Mouse (Mus musculus) kidney, embryonic 14.5 days (tissue): Measurements from ENCODE around the gene Myo1d. TPM values are rescaled to one million over a fixed set of nuclear protein-coding genes. Genes with fewer than 3 reads are reported as not detected.
A peak's percentile ranks its signal among the peaks of the same experiment; 100 is the strongest.

Experiments used
- ATAC-seq: fragments of 200-750 bp; cut with Nextera tagmentation; 2 replicates; pipeline ENCODE4 v1.8.0; 2017; ENCODE audit warnings: moderate number of reproducible peaks, mild to moderate bottlenecking, moderate TSS enrichment, moderate library complexity; ENCODE audit not compliant: low FRiP score, low TSS enrichment
- H3K27ac ChIP-seq: fragments of 300-500 bp; sonication (generic); 2 replicates; pipeline ENCODE4 v1.5.1; 2014; ENCODE audit warnings: low read depth, mild to moderate bottlenecking, low read length, moderate library complexity, mixed read lengths
- H3K27me3 ChIP-seq: fragments of 300-500 bp; sonication (generic); 2 replicates; pipeline ENCODE4 v1.6.1; 2014; ENCODE audit warnings: mild to moderate bottlenecking, low read length; ENCODE audit not compliant: control insufficient read depth, insufficient read depth
- H3K36me3 ChIP-seq: fragments of 300-500 bp; sonication (generic); 2 replicates; pipeline ENCODE4 v1.6.1; 2014; ENCODE audit warnings: low read length, mixed read lengths; ENCODE audit not compliant: control insufficient read depth, insufficient read depth
- H3K4me1 ChIP-seq: fragments of 300-500 bp; sonication (generic); 2 replicates; pipeline ENCODE4 v1.6.1; 2014; ENCODE audit warnings: low read length, mixed read lengths; ENCODE audit not compliant: control insufficient read depth, insufficient read depth
- H3K4me2 ChIP-seq: fragments of 300-500 bp; sonication (generic); replicated peaks from 2 replicates; pipeline ENCODE4 v1.6.1; 2014; ENCODE audit warnings: low read depth, mild to moderate bottlenecking, low read length
- H3K4me3 ChIP-seq: fragments of 300-500 bp; sonication (generic); 2 replicates; pipeline ENCODE4 v1.5.1; 2014; ENCODE audit warnings: mild to moderate bottlenecking, low read length
- H3K9ac ChIP-seq: fragments of 300-500 bp; sonication (generic); 2 replicates; pipeline ENCODE4 v1.6.1; 2014; ENCODE audit warnings: low read depth, mild to moderate bottlenecking, low read length, moderate library complexity
- H3K9me3 ChIP-seq: fragments of 300-500 bp; sonication (generic); 2 replicates; pipeline ENCODE4 v1.6.1; 2016; ENCODE audit warnings: low read length; ENCODE audit not compliant: control insufficient read depth
- WGBS: fragments of 180-500 bp; shearing (Covaris S2); extraction: QIAGEN DNeasy Blood & Tissue Kit; methylation state at CpG from one replicate; pipeline ENCODE4 v1.1.7; 2014; 5-methylcytosine and 5-hydroxymethylcytosine counted together
- polyA plus RNA-seq: library from polyadenylated mRNA; unstranded; fragments of >200 nt; fragmentation: Nextera tagmentation; extraction: Ambion mirVana; gene quantifications from 2 replicates; pipeline ENCODE4 v1.2.1, GENCODE M21; 2014

Gene Myo1d
- polyA plus RNA-seq, 1 experiment from 2014 or later = 16.0 TPM

- H3K4me1 ChIP-seq = no peaks in the 10 kb centered on the region
- ATAC-seq = no peak
- no peak overlapping the region for H3K4me3 ChIP-seq
- H3K27ac ChIP-seq = no peak overlapping the region
- H3K4me2 ChIP-seq = no peak overlapping the region
- no peak overlapping the region for H3K9ac ChIP-seq
- H3K36me3 ChIP-seq = no peaks in the 10 kb centered on the region
- H3K27me3 ChIP-seq = no peaks in the 10 kb centered on the region
- WGBS = 66% methylated on average over 7 of the region's 7 CpGs
- no peaks in the 10 kb centered on the region for H3K9me3 ChIP-seq
Observed at GRCm38 (mm10) chr11:80623038-80623380, 156.8 kb downstream of the Myo1d start.

- no peak for ATAC-seq
- 34% methylated on average over 11 of the region's 11 CpGs for WGBS
Observed at GRCm38 (mm10) chr11:80622233-80623037, 157.4 kb downstream of the Myo1d start.

DNA sequence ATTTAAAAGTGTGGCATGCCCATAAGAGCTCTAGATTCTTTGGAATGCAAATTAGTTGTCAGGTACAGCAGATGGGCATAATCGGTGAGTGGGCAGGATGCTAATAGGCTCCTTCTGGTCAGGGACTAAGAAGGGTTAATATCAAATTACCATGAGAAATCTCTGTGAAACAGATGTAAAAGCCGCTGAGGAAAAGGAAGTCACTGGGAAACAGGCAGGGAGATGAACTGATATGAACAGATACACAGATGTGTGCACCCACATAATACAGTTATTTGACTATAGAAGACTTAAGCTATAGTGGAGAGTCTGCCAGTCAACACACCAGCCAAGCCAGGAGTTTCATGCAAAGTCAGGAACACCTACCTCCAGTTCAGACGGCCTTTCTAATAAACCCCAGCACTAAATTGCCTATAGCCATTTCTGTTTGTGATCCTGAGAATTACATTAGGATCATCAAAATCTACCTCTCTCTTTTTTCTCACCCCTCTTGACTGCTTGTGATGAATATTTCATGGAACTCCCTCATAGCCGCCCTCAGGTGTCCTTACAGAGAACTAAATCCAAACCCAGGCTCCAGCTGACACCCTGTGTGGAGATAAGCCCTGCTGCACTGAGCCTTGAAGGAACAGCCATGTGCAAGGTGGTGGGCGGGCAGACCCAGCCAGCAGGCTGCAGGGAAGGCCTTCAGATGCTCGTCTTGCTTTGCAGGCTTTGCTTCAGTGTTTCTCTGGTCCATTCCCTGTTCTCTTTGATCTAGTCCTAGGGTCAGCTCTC is 164.7 kb downstream of the Myo1d start:
- no peak overlapping the region for H3K27ac ChIP-seq
- H3K4me3 ChIP-seq = no peak overlapping the region
- H3K9ac ChIP-seq = no peak overlapping the region
- H3K9me3 ChIP-seq = no peaks in the 10 kb centered on the region
- H3K36me3 ChIP-seq = no peaks in the 10 kb centered on the region
- no peak overlapping the region for H3K4me2 ChIP-seq
- 55% methylated on average over 6 of the region's 6 CpGs for WGBS
- no peaks in the 10 kb centered on the region for H3K27me3 ChIP-seq
- ATAC-seq = no peak
- no peaks in the 10 kb centered on the region for H3K4me1 ChIP-seq

More at GRCm38 (mm10) chr11:80622233-80623037, 157.4 kb downstream of the Myo1d start:
- no peak overlapping the region for H3K9ac ChIP-seq
- no peaks in the 10 kb centered on the region for H3K9me3 ChIP-seq
- H3K27ac ChIP-seq = no peak overlapping the region
- H3K4me1 ChIP-seq = no peaks in the 10 kb centered on the region
- no peak overlapping the region for H3K4me2 ChIP-seq
- H3K27me3 ChIP-seq = no peaks in the 10 kb centered on the region
- no peaks in the 10 kb centered on the region for H3K36me3 ChIP-seq
- H3K4me3 ChIP-seq = no peak overlapping the region

DNA sequence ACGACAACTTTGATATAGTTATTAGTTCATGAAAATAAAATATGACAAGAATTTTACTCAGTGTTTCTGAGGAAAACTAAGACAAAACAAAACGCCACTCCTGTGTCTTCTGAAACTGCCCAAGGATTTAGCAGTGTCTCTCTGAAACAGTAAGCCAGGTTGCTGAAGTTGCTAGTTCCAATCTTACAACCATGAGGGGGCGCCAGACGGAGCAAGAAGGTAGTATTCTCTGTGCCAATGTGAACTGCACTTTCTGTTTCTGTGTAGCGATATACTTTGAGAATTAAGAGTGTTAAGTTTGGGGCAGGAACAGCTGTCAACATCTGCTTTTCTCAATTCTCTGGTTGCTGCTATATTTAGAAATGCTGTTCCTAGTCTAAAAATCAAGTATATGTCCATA is 165.4 kb downstream of the Myo1d start:
- H3K27ac ChIP-seq = no peak overlapping the region
- 46% methylated on average over 5 of the region's 5 CpGs for WGBS
- no peaks in the 10 kb centered on the region for H3K4me1 ChIP-seq
- H3K27me3 ChIP-seq = no peaks in the 10 kb centered on the region
- no peaks in the 10 kb centered on the region for H3K36me3 ChIP-seq
- no peak overlapping the region for H3K4me3 ChIP-seq
- no peak overlapping the region for H3K4me2 ChIP-seq
- ATAC-seq = no peak
- H3K9me3 ChIP-seq = no peaks in the 10 kb centered on the region
- no peak overlapping the region for H3K9ac ChIP-seq

GRCm38 (mm10) chr11:80613534-80613933 is 166.3 kb downstream of the Myo1d start:
- H3K4me2 ChIP-seq = no peak overlapping the region
- H3K9me3 ChIP-seq = no peaks in the 10 kb centered on the region
- H3K36me3 ChIP-seq = no peaks in the 10 kb centered on the region
- ATAC-seq = no peak
- no peak overlapping the region for H3K27ac ChIP-seq
- 9% methylated on average over 6 of the region's 6 CpGs for WGBS
- H3K4me3 ChIP-seq = no peak overlapping the region
- H3K9ac ChIP-seq = no peak overlapping the region
- no peaks in the 10 kb centered on the region for H3K27me3 ChIP-seq
- H3K4me1 ChIP-seq = no peaks in the 10 kb centered on the region

- 5% methylated on average over 24 of the region's 24 CpGs for WGBS
- no peaks in the 10 kb centered on the region for H3K27me3 ChIP-seq
- H3K27ac ChIP-seq = no peak overlapping the region
- H3K4me3 ChIP-seq = peak overlapping the region; percentile 15; the same call in 1 of the 2 replicates
- peak overlapping the region; percentile 14; the same call in 1 of the 2 replicates for H3K9ac ChIP-seq
- no peak for ATAC-seq
- no peaks in the 10 kb centered on the region for H3K4me1 ChIP-seq
- H3K36me3 ChIP-seq = no peaks in the 10 kb centered on the region
- no peaks in the 10 kb centered on the region for H3K9me3 ChIP-seq
- peak overlapping the region; percentile 28 for H3K4me2 ChIP-seq
Observed at GRCm38 (mm10) chr11:80602707-80603441, 177.0 kb downstream of the Myo1d start.

- Histone ChIP-seq H3K9ac (no peak overlapping the region), H3K27ac (no peak overlapping the region), H3K4me3 (no peak overlapping the region), H3K36me3 (no peaks in the 10 kb centered on the region), H3K9me3 (no peaks in the 10 kb centered on the region), H3K4me2 (no peak overlapping the region), H3K4me1 (no peaks in the 10 kb centered on the region), H3K27me3 (no peaks in the 10 kb centered on the region)
- no peak for ATAC-seq
- 32% methylated on average over 8 of the region's 8 CpGs for WGBS
Observed at GRCm38 (mm10) chr11:80602041-80602458, 177.8 kb downstream of the Myo1d start.

- ATAC-seq = no peak
- H3K27me3 ChIP-seq = no peaks in the 10 kb centered on the region
- WGBS = 69% methylated on average over 20 of the region's 20 CpGs
- H3K9ac ChIP-seq = no peak overlapping the region
- H3K4me2 ChIP-seq = no peak overlapping the region
- no peaks in the 10 kb centered on the region for H3K4me1 ChIP-seq
- H3K4me3 ChIP-seq = no peak overlapping the region
- no peaks in the 10 kb centered on the region for H3K9me3 ChIP-seq
- no peaks in the 10 kb centered on the region for H3K36me3 ChIP-seq
- no peak overlapping the region for H3K27ac ChIP-seq
Observed at GRCm38 (mm10) chr11:80601040-80601864, 178.6 kb downstream of the Myo1d start.
